Mouse (Mus musculus) left cerebral cortex, postnatal 36 days (tissue): ENCODE results near the gene 1700001J03Rik. TPM values are rescaled to one million over a fixed set of nuclear protein-coding genes. Genes with fewer than 3 reads are reported as not detected.
"Not testable (repeated sequence)": the region's sequence is repeated elsewhere in the genome, so short reads cannot be mapped to it uniquely, and the experiment has no call there.

Source experiments
- DNase-seq, 2 experiments: peaks; one replicate each; pipeline ENCODE4 v3.0.0; 2021 to 2022; ENCODE audit warnings: low spot score in 2 of 2, mixed read lengths in 1 of 2
- intact Hi-C: fragments of 180-260 bp; cut with DNase I; formaldehyde crosslinking; loops from one replicate; pipeline ENCODE4 v1.15.1; 2025
- total RNA-seq, 2 experiments: library from RNA; stranded (reverse); gene quantifications; 2 replicates each; pipeline ENCODE4 v1.2.3; 2021

The 1700001J03Rik gene
- total RNA-seq, 2 experiments from 2014 or later = 0.67 to 1.6 TPM

- intact Hi-C loops = no loop called here
Measured at GRCm38 (mm10) chr5:146190501-146191269, 5.6 kb upstream of the 1700001J03Rik start.

GRCm38 (mm10) chr5:146190093-146190492 is 5.0 kb upstream of the 1700001J03Rik start:
- intact Hi-C loops = no loop called here
- DNase-seq = no peak

More at GRCm38 (mm10) chr5:146190501-146191269, 5.6 kb upstream of the 1700001J03Rik start:
- no peak for DNase-seq

- intact Hi-C loops = no loop called here
- no peak for DNase-seq
Measured at GRCm38 (mm10) chr5:146188712-146189111, 3.6 kb upstream of the 1700001J03Rik start.

GRCm38 (mm10) chr5:146188144-146188543 is 3.0 kb upstream of the 1700001J03Rik start:
- intact Hi-C loops = no loop called here

GRCm38 (mm10) chr5:146187441-146187840 is 2.3 kb upstream of the 1700001J03Rik start:
- peak; percentile 48 to 51 for DNase-seq
- intact Hi-C loops = not testable (repeated sequence)

More at GRCm38 (mm10) chr5:146188144-146188543, 3.0 kb upstream of the 1700001J03Rik start:
- DNase-seq = no peak

- DNase-seq, intact Hi-C loops: not testable (repeated sequence)
Measured at GRCm38 (mm10) chr5:146172744-146173143, 12.4 kb downstream of the 1700001J03Rik start.

GRCm38 (mm10) chr5:146170621-146171020 is 14.5 kb downstream of the 1700001J03Rik start, which contains the start of gene Gm6309:
Gm6309 (minus strand) TSS chr5:146170721.
- intact Hi-C loops, DNase-seq: not testable (repeated sequence)

GRCm38 (mm10) chr5:146160439-146160838 is 24.7 kb downstream of the 1700001J03Rik start, which contains the start of gene Gm5565:
Gm5565 (minus strand) TSS chr5:146160539.
- DNase-seq, intact Hi-C loops: not testable (repeated sequence)

GRCm38 (mm10) chr5:146158326-146158725 is 26.8 kb downstream of the 1700001J03Rik start:
- intact Hi-C loops, DNase-seq: not testable (repeated sequence)

GRCm38 (mm10) chr5:146150454-146150853 is 34.6 kb downstream of the 1700001J03Rik start:
- intact Hi-C loops = no loop called here

GRCm38 (mm10) chr5:146147903-146148302 is 37.2 kb downstream of the 1700001J03Rik start:
- intact Hi-C loops = no loop called here
- DNase-seq = no peak

More at GRCm38 (mm10) chr5:146150454-146150853, 34.6 kb downstream of the 1700001J03Rik start:
- no peak for DNase-seq

Other genes with a start within 250 kb of the 1700001J03Rik start
- gene Cyp3a25, start 175.7 kb downstream of the 1700001J03Rik start, total RNA-seq = not detected
- gene Cyp3a59, start 106.0 kb downstream of the 1700001J03Rik start, total RNA-seq = not detected
- not detected for gene Gm5565, start 24.8 kb downstream of the 1700001J03Rik start, total RNA-seq
- gene Gm6309, start 14.6 kb downstream of the 1700001J03Rik start, total RNA-seq = not detected
- gene Rnf6, start 36.3 kb upstream of the 1700001J03Rik start, total RNA-seq = 10 to 100 TPM; 67.1 to 75.2 TPM
- 10 to 100 TPM; 37.5 to 43.2 TPM for gene Cdk8, start 45.9 kb upstream of the 1700001J03Rik start, total RNA-seq
- gene Wasf3, start 199.7 kb upstream of the 1700001J03Rik start, total RNA-seq = 10 to 100 TPM; 90.6 to 96.2 TPM